In the genomic region with DNA sequence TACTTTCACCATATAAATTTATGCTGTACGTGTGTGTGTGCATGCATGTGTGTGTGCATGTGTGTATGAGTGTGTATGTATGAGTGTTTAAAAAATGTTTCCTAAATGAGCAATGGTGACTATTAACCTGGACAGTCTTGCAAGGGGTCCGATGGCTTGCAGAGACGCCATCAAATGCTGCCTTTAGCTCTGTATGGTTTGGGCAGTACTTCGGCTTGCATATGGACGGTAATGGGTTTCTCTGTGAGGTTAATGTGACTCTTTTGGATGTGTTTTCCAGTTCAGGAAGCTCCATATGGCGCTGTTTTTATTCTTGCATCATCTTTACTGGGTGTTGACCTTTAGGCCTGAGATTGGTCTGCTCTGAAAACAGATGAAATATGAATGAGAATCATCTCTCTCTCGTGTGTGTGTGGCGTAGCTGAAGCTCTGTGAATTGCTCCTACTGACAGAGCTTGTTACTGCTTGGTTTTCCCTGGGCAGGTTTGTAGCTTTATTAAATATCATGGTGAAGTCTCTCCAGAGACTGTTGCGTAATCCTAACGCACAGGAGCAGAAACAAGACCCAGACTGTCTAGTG, we compare ENCODE assay signal across 12 mouse cellular contexts.
DNase-seq lines count a peak whose midpoint lies in the region; ATAC-seq lines count a peak whose summit lies in the region.
"Had no signal": no experiment of that assay in that cellular context is flagged by ENCODE, and none has a peak within 500 bp of the region (broad histone marks: within the 10 kb centered on the region; RNA-seq: fewer than 3 reads in every experiment).

No protein-coding gene starts in this region.

- H3K9ac ChIP-seq in hindbrain, embryonic 11.5 days (ENCODE audit: low read depth, low read length): no peak overlapping the region
- no peak overlapping the region for H3K9ac ChIP-seq in hindbrain, embryonic 12.5 days
- 0 out of 2 replicates have a peak overlapping the region, but pooled peaks have one; percentile 31 for H3K9ac ChIP-seq in neural tube, embryonic 13.5 days
- H3K9ac ChIP-seq: liver, embryonic 14.5 days had no signal

- H3K4me2 ChIP-seq in hindbrain, embryonic 11.5 days (replicated peaks; ENCODE audit: low read depth, low read length): no peak overlapping the region
- no peak overlapping the region for H3K4me2 ChIP-seq in hindbrain, embryonic 12.5 days (replicated peaks)
- H3K4me2 ChIP-seq in neural tube, embryonic 13.5 days: no peak overlapping the region

- no peaks in the 10 kb centered on the region for H3K4me1 ChIP-seq in hindbrain, embryonic 11.5 days (replicated peaks; ENCODE audit: control insufficient read depth, insufficient read depth, low read length)
- no peaks in the 10 kb centered on the region for H3K4me1 ChIP-seq in hindbrain, embryonic 10.5 days (replicated peaks)
- peaks cover 13% of the 10 kb centered on the region for H3K4me1 ChIP-seq in hindbrain, embryonic 12.5 days
- peaks cover 30% of the 10 kb centered on the region for H3K4me1 ChIP-seq in neural tube, embryonic 13.5 days (replicated peaks)

- H3K36me3 ChIP-seq in hindbrain, embryonic 11.5 days (ENCODE audit: control insufficient read depth, insufficient read depth, low read length): no peaks in the 10 kb centered on the region
- H3K36me3 ChIP-seq in hindbrain, embryonic 10.5 days: no peaks in the 10 kb centered on the region
- no peaks in the 10 kb centered on the region for H3K36me3 ChIP-seq in hindbrain, embryonic 12.5 days
- no peaks in the 10 kb centered on the region for H3K36me3 ChIP-seq in neural tube, embryonic 13.5 days

- H3K9me3 ChIP-seq in hindbrain, embryonic 11.5 days (ENCODE audit: control insufficient read depth, low read length): no peaks in the 10 kb centered on the region
- H3K9me3 ChIP-seq in hindbrain, embryonic 10.5 days: no peaks in the 10 kb centered on the region
- no peaks in the 10 kb centered on the region for H3K9me3 ChIP-seq in hindbrain, embryonic 12.5 days (replicated peaks)
- no peaks in the 10 kb centered on the region for H3K9me3 ChIP-seq in neural tube, embryonic 13.5 days

- peak; percentile 18 for DNase-seq in hindbrain, embryonic 11.5 days (ENCODE audit: low spot score)
- DNase-seq in hindbrain, embryonic 10.5 days (ENCODE audit: low spot score): no peak
- DNase-seq in cerebellum, postnatal 25 days: peak; percentile 48 to 55
- DNase-seq in right cerebral cortex, adult 18-20 months: no peak
- DNase-seq in frontal cortex, postnatal 14 days (ENCODE audit: low spot score in 2 of 2): no peak
- no peak for DNase-seq in thymus, postnatal 25 days
- DNase-seq: adrenal gland, adult 8-10 months; gastrocnemius, postnatal 10 days; kidney, adult 2 months had no signal

- no peaks in the 10 kb centered on the region for H3K27me3 ChIP-seq in hindbrain, embryonic 11.5 days (ENCODE audit: control insufficient read depth, insufficient read depth, low read length)
- no peaks in the 10 kb centered on the region for H3K27me3 ChIP-seq in hindbrain, embryonic 10.5 days (ENCODE audit: insufficient read depth, poor library complexity, severe bottlenecking)
- H3K27me3 ChIP-seq in hindbrain, embryonic 12.5 days: no peaks in the 10 kb centered on the region
- no peaks in the 10 kb centered on the region for H3K27me3 ChIP-seq in neural tube, embryonic 13.5 days

- peak overlapping the region; percentile 12 for H3K27ac ChIP-seq in hindbrain, embryonic 11.5 days (ENCODE audit: low read depth, low read length)
- H3K27ac ChIP-seq in hindbrain, embryonic 10.5 days: no peak overlapping the region; the same call in 1 of the 2 replicates
- H3K27ac ChIP-seq in hindbrain, embryonic 12.5 days: peak overlapping the region; percentile 71
- peak overlapping the region; percentile 84 for H3K27ac ChIP-seq in neural tube, embryonic 13.5 days (replicated peaks)
- H3K27ac ChIP-seq: liver, embryonic 14.5 days had no signal

- ATAC-seq in hindbrain, embryonic 11.5 days (ENCODE audit: low FRiP score): peak; percentile 65
- ATAC-seq in hindbrain, embryonic 12.5 days (ENCODE audit: low FRiP score): peak; percentile 58
- peak; percentile 64 for ATAC-seq in neural tube, embryonic 13.5 days (ENCODE audit: low read depth)

- WGBS in hindbrain, embryonic 11.5 days: 77% methylated on average over 10 of the region's 10 CpGs
- 82% methylated on average over 10 of the region's 10 CpGs for WGBS in hindbrain, embryonic 10.5 days
- WGBS in hindbrain, embryonic 12.5 days: 68% methylated on average over 10 of the region's 10 CpGs
- 44% methylated on average over 10 of the region's 10 CpGs for WGBS in neural tube, embryonic 13.5 days

- no peak overlapping the region for H3K4me3 ChIP-seq in hindbrain, embryonic 11.5 days (ENCODE audit: low read depth, low read length)
- no peak overlapping the region for H3K4me3 ChIP-seq in hindbrain, embryonic 10.5 days
- no peak overlapping the region for H3K4me3 ChIP-seq in hindbrain, embryonic 12.5 days
- H3K4me3 ChIP-seq in neural tube, embryonic 13.5 days: no peak overlapping the region

Comparison
In these comparisons a context has a peak if more than half of its experiments do, and no peak if none do; other contexts are left out.
1. DNase-seq: peak in hindbrain, embryonic 11.5 days (single experiment) and cerebellum, postnatal 25 days (2 of 2); none in hindbrain, embryonic 10.5 days (single experiment), right cerebral cortex, adult 18-20 months (single experiment), frontal cortex, postnatal 14 days (0 of 2) and thymus, postnatal 25 days (single experiment).
2. Peak in every context shown above with its lines, with median percentiles within 50 percentile points of each other: ATAC-seq.